Mouse (Mus musculus) stomach, postnatal 0 days (tissue): ENCODE measurements around the gene Lama2.

Experiments used
- CTCF ChIP-seq: IDR thresholded peaks from 2 replicates; pipeline ENCODE4 v1.5.1; 2016; ENCODE audit warnings: antibody characterized with exemption, low read depth, mild to moderate bottlenecking, moderate library complexity
- EP300 ChIP-seq: optimal IDR thresholded peaks from 2 replicates; pipeline ENCODE3; 2016; ENCODE audit warnings: antibody characterized with exemption

- no peak for TF ChIP-seq EP300
- TF ChIP-seq CTCF = no peak
These were observed 236.5 kb downstream of the Lama2 start for GRCm38 (mm10) chr10:27382887-27383609.
